In genomic region chr11:20902910-20903309, GRCm38 (mm10) we compare ENCODE assay signal across 17 mouse cellular contexts.
"Had no signal": no experiment of that assay in that cellular context is flagged by ENCODE, and none has a peak within 500 bp of the region (broad histone marks: within the 10 kb centered on the region; RNA-seq: fewer than 3 reads in every experiment).

No protein-coding gene starts in this region.

- H3K27me3 ChIP-seq: lung, embryonic 15.5 days; megakaryocyte, embryonic 14.5 days; midbrain, embryonic 15.5 days; neural tube, embryonic 12.5 days; stomach, embryonic 15.5 days had no signal

- DNase-seq: liver, postnatal 0 days; lung, adult 2 months; lung, postnatal 14 days; lung, postnatal 36 days; right cerebral cortex, postnatal 14 days; thymus, adult 2 months; thymus, postnatal 25 days; thymus, postnatal 4 days had no signal

- H3K9me3 ChIP-seq: lung, embryonic 15.5 days; midbrain, embryonic 12.5 days; midbrain, embryonic 15.5 days; neural tube, embryonic 12.5 days; stomach, embryonic 15.5 days had no signal

- H3K36me3 ChIP-seq: lung, embryonic 15.5 days; midbrain, embryonic 12.5 days; midbrain, embryonic 15.5 days; neural tube, embryonic 12.5 days; stomach, embryonic 15.5 days had no signal

- H3K4me2 ChIP-seq: lung, embryonic 15.5 days; midbrain, embryonic 12.5 days; midbrain, embryonic 15.5 days; neural tube, embryonic 12.5 days; stomach, embryonic 15.5 days had no signal

- H3K9ac ChIP-seq: liver, postnatal 0 days; lung, embryonic 15.5 days; midbrain, embryonic 12.5 days; midbrain, embryonic 15.5 days; neural tube, embryonic 12.5 days; stomach, embryonic 15.5 days had no signal

- H3K4me3 ChIP-seq: lung, embryonic 15.5 days; megakaryocyte, embryonic 14.5 days; midbrain, embryonic 12.5 days; midbrain, embryonic 15.5 days; neural tube, embryonic 12.5 days; stomach, embryonic 15.5 days had no signal

- H3K4me1 ChIP-seq: midbrain, embryonic 12.5 days; midbrain, embryonic 15.5 days; neural tube, embryonic 12.5 days had no signal

- ATAC-seq: liver, postnatal 0 days; lung, postnatal 0 days; midbrain, embryonic 15.5 days had no signal

- H3K27ac ChIP-seq: lung, embryonic 15.5 days; macrophage; midbrain, embryonic 12.5 days; midbrain, embryonic 15.5 days; neural tube, embryonic 12.5 days; stomach, embryonic 15.5 days; stomach, postnatal 0 days had no signal
